Mouse (Mus musculus) NIH3T3 (cell line): ENCODE data around the gene Srgn.
"Not testable (repeated sequence)": the region's sequence is repeated elsewhere in the genome, so short reads cannot be mapped to it uniquely, and the experiment has no call there.

ENCODE experiments used
- DNase-seq: peaks from one replicate; pipeline ENCODE4 v3.0.0-alpha.2; 2012; ENCODE audit warnings: low read depth

Srgn gene

DNA sequence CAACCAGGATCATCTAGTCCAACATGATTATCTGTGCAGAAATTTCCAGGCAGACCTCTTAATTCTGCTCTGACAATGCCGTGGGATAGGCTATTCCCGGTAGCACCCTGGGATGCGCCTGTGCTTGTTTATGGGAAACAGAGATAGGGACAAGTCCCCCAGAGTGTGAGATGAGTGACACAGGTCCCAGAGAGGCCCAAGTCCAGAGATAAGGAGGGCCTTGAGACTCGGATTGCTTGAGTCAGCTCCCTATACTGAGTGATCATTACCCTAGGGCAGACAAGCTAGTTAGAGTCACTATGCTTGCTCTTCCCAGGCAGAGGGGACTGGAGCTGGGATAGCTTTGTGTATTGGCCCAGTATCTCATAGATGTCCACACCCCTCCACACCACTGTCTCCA, 5.5 kb downstream of the Srgn start:
- no peak for DNase-seq

DNA sequence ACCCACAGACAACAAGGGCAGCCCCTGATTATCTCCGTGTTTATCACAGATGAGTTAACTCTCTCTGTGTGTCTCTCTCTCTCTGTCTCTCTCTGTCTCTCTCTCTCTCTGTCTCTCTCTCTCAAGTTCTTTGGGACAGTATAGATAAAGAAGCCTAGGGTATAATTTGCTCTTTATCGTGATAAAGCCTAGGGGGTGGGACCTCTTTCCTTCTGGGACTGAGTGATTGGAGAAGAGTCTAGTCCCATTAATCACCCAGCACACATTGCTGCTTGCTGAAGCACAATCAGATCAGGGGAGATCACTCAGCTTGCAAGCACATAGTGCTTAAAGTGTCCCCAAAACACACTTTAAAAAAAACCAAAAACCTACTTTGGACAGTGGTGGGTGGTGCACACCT, 6.3 kb downstream of the Srgn start:
- no peak for DNase-seq

DNA sequence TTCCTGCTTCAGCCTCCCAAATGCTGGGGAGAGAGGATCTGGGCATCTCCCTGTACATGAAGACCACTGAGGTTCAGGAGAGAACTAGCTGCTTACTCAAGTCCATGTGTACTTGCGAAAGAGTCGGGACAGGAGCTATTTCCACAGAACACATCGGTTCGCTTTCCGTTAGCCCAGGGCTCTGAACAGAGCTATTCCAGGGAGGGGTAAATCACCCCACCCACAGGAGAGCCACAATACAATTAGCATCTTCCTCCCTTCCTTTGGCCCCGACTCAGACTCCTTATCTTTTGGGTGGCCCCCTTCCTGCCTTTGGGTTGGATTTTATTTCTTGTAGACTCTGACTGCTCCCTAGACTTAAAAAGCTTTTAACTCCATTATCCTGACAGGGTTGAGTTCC, 9.7 kb downstream of the Srgn start:
- no peak for DNase-seq

DNA sequence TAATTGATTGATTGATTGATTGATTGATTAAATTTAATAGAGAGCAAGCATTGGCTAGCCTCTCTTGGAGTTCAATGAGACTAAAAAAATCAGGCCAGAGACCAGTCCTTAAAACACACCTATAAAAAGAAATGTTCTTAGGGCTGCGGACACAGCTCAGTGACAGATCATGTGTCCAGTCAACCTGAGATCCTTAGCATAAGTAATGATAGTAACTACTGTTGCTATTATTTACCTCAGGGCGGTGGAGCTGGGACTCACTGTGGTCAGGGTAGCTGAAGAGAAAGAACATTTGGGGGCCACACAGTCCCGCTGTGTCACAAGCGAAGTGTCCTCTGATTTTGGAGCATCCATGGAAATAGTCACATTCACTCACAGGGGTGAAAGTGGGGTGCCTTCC, 14.4 kb downstream of the Srgn start:
- no peak for DNase-seq

DNA sequence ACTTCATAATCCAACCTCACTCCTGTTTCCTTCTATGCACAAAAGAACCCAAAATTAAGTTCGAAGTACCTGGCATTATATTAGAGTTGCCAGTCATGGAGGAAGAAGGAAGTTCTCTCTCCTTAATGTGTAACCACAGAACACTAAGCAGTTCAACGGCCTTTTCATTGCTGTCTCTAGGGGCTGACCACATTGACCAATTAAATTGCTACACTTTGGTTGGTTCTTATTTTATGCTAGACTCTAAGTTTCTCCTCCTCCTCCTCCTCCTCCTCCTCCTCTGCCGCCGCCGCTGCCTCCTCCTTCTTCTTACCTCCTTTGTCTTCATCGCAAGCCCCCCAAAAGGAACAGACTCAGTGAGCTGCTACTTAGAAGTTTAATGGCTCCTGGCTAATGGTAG, 15.7 kb downstream of the Srgn start:
- no peak for DNase-seq

DNA sequence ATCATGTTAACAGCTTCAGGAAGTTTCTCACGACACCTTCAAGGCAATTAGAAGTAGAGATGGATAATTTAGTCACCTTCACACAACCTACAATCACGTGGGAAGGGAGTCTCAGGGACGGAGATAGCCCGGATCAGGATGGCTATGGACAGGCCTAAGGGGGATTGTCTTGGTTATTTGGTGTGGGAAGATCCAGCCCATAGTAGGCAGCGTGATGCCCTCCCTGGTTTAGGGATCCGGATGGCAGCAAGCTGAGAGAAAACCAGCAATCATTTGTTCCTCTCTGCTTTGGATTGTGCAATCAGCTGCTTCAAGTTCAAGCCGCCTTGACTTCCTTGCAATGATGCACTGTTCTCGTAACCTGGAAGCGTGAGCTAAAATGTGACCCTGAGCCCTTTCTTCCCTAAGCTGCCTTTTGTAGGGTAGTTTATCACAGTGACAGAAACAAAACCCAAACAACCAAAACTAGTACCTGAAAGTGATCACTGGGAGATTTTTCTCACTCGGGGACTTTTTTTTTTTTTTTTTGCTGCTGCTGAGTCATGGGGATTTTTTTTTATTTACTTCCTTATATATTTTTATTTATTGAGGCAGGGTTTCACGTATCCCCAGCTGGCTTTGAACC, 18.1 kb downstream of the Srgn start:
- DNase-seq, result no peak

DNA sequence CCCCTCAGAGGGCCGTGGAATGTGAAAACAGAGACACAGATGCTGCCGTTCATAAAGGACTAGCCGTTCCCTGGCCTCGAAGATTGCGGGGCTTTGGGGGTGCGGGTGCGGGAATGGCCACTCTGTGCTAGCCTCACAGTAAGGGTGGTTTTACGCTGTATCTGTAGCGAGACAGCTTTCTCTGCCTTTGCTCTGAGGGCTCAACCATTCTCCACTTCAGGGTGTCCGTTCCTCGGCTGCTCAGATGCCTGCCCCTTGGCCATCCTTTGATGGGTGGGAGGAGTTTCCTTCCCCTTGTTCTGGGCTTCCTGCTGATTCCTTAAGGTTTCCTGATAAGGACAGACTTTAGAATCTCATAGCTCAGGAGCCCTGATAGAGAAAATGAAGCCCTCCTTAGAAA, 18.8 kb downstream of the Srgn start:
- DNase-seq, result no peak

DNA sequence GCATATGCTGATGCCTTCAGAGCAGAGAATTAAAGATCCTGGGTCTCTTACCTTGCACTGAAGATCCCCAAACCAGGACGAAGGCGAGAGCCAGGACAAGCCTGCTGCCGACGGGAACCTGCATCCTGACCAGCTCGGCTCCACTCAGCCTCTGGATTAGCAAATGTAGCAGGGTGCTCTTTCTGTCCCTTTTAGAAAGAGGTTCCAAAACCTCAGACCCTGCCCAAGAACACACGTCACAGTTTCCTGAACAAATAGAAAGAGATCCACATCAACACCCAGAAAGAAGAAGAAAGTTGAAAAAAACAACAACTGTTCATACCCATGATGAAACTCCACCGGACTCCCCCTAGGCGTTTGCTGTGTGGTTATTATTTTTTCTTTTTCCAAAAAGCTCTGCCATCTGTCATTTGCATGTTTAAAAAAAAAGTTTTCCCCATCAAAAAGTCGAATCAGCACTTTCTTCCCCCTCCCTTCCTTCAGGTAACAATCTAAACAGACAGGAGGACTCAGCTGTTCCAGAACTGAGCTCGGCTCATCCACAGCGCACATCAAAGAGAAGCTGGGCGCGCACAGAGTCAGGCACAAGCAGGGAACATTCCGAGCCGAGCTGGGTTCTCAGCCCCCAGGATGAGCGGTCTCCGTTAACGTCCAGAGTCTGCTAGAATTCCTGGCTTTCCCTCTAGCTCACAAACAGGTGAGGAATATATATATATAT, 19.5 kb downstream of the Srgn start:
- no peak for DNase-seq

DNA sequence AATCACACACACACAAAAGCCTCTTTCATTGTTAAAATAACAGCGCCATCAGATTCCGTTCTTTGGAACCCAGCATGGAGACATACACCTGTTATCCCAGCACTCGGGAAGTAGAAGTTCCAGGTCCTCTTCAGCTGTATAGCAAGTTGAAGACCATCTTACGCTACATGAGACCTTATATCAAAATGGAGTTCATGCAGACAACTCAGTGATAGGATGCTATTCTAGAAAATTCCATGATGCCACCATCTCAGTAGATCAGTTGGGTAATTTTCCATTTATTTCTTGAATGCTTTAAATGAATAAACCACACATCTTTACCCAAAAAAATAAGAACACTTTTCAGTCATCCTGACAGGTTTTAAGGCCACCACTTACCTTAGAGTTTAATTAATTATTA, 20.2 kb downstream of the Srgn start:
- no peak for DNase-seq

DNA sequence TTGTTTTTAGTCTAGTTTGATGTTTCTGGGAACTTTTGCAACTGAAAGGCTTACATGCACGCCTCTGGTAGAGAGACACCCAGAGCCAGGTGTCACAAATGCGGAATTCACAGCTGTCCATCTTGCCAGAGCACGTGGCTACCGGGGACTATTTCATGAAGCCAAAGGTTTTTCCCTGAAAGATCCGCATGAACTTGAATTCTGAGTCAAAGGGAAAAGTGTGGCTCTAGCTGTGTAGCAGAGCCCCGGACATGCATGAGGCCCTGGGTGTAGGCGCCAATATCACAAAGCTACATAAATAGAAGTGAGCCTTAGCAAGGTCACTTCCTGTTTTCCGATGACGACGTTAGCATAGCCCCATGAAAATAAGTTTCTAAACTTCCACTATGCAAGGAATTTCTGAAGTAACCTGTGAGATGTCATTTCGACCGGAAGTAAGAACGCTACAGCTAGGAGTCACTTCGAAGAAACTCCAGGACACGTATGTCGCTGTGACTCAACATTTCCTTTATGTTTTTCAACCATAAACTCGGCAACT, 21.2 kb downstream of the Srgn start:
- no peak for DNase-seq

DNA sequence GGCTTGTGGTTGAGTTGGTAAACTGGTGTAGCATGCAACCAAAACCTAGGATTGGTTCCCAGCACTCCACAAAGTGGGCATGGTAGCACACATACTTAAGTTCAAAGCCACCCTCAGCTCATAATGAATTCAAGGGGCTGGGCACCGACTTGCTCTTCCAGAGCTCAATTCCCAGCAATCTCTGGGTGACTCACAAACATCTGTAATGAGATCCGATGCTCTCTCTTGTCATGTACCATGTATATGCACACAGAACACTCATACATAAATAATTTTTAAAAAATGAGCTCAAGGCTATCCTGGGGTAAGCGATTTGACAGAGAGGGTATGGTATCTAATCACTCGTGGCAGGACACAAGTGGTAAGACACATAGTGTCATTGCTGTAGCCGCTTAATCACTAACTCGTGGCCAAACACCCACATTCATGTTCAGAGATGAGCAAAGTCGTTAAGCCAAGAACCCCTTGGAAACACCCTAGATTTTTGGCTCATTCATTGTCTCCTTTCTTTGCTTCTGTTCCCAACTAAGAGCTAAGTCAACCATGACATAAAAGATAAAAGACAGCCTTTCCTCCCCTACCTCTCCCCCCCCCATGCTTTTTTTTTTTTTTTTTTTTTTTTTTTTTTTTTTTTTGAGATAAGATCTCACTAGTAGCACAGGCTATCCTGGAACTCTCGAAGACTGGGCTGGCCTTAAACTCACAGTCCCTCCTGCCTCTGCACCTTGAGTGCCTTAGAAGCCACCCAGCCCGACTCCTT, 21.8 kb downstream of the Srgn start:
- DNase-seq, result no peak

DNA sequence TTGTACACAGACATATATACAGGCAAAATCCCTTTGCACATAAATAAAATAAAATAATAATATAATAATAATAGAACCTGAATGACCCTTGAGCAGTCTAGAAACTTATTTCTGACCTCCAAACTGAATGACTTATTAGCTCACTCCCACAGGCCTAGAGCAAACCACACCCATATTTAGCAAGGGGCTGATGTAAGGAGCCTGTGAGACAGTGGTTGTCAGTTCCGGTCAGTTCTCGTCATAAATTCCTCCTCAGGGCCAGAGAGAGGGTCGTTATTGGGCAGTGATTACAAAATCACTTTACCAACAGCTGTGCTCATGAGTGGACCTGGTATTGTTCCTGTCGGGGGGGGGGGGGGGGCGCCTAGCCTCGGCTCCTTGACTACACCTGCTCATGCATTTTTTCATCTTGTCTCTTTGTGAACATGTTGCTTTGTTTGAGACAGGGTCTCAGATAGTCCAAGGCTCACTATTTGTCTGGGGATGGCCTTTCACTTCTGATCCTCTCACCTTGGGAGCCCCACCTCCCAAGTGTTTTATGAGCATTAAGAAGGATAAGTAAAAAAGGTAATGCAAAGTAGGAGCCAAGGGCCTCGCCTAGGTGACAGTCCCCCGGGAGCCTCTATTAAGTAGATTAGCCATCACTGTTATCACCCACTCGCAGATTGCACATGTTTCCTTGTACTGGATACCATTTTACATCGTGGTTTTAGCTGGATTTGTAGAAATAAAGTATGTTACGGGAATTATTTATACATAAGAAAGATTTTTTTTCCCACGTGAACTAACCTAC, 23.2 kb downstream of the Srgn start:
- DNase-seq, result peak; percentile 20

DNA sequence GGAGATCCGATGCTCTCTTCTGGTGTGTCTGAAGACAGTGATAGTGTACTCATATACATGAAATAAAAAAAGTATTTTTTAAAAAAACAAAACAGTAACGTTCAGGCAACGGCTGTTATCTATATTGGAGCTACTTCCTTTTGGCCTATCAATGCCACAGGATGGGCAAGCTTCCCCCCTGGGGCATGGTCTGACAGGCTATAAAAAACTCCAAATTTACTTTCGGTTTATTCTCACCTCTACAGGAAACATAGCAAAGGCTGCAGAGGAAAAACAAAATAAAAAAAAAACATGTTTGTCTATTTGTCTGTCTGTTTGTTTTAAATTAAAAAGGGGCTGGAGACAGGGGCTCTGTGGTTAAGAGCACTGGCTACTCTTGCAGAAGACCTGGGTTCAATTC, 23.9 kb downstream of the Srgn start:
- DNase-seq, result no peak

DNA sequence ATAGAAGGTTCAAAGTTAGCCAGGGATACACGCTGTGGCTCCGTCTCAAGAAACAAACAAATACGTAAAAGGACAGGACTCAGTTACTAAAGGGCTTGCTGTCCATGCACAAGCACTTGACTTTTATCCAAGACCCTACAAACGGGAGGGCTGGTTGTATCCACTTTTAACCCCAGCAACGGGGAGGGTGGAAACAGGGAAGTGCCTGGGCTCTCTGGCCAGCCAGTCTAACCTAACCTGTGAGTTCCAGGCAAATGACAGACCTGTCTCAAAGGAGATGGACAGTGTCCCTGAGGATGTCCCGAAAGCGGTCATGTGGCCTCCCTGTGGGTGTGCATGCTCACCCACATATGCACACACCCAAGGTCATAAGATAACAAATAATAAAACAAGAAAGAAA, 25.3 kb downstream of the Srgn start:
- no peak for DNase-seq

DNA sequence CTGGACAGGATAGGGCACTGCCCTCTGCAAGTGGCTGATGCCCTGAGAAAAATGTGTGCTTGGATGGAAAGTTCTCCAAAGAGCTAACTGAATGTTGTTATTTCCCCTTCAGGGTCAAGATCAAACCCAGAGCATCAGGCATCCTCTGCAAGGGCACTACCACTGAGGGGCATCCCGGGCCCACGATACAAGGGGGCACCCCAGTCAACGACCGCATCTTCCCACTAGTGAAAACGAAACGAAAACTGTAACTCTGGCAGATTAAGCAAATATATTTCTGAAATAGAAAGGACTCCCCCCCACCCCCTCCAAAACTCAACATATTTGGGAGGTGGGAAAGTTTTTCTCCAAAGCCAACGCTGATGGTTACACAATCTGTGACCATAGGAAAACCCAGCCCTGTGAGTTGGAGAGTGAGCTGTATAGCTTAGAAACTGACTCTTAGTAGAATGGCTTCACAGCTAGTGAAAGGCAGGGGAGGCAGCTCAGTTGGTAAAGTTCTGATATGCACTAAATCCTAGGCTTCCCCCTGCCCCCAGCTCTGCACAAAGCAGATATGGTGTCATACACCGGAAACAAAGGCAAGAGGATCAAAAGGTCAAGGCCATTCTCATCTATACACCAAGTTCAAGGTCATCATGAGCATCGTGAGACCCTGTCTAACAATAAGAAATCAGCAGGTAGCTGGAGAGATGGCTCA, 26.2 kb downstream of the Srgn start:
- DNase-seq, result no peak

DNA sequence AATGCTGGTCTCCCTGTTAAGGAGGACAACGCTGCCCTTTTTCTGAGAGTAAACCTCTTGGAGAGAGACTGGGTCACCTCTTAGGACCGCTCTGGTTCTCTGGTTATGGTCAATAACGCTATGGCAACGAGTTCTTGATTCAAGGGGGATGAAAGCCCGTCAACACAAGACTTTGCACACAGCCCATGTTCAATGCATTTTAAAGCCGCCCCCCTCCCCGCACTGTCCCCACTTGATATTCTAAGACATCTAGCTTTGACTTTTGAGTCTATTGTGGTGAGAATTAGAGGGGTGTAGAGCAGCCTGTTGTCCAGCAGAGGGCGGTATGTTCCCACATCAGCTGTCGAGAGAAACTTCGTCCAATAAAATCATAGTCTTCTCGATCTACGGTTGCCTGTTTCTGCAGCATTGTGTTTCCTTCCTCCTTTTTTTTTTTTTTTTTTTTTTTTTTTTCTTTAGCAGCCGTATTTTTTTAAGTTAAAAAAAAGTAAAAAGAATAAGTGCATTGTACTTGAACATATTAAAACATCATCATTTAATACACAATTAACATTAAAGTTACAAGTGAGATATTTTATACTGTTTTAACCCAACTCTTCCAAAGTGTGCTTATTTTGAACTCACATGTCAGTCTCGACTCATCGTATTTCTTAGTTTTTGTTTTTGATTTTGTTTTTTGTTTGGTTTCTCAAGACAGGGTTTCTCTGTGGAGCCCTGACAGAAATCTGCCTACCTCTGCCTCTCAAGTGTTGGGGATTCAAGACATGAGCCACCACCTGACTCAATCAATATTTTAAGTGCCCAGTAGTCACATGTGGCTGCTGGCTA, 26.9 kb downstream of the Srgn start:
- DNase-seq, result peak; percentile 90

DNA sequence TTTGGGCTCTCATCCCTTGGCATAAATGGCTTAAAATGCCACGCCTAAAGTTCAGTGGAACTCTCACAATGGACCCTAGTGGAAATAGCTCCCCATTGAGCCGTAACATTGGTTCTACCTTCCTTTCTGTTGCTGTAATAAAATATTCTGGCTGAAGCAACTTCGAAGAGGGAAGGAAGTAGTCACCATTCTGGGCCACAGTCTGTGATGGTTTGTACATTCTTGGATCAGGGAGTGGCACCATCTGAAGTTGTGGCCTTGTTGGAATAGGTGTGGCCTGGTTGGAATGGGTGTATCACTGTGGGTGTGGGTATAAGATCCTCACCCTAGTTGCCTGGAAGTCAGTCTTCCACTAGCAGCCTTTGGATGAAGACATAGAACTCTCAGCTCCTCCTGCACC, 35.6 kb downstream of the Srgn start:
- DNase-seq, result not testable (repeated sequence)

DNA sequence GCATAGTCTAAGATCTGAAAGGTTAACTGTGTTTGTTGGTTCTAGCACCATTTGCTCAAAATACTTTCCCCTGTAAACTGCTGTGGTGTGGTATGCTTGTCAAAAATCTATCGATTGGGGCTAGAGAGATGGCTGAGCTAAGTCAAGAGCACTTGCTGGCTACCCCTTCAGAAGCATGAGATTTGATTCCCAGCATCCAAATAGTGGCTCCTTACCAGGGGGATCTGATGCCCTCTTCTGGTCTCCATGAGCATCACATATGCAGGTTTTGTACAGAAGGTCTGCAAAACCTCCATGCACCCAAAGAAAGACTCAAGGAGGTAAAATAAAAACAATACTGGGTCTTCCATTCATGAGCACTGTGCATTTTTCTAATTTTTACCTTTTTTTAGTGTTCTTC, 39.0 kb downstream of the Srgn start:
- DNase-seq, result peak; percentile 88

DNA sequence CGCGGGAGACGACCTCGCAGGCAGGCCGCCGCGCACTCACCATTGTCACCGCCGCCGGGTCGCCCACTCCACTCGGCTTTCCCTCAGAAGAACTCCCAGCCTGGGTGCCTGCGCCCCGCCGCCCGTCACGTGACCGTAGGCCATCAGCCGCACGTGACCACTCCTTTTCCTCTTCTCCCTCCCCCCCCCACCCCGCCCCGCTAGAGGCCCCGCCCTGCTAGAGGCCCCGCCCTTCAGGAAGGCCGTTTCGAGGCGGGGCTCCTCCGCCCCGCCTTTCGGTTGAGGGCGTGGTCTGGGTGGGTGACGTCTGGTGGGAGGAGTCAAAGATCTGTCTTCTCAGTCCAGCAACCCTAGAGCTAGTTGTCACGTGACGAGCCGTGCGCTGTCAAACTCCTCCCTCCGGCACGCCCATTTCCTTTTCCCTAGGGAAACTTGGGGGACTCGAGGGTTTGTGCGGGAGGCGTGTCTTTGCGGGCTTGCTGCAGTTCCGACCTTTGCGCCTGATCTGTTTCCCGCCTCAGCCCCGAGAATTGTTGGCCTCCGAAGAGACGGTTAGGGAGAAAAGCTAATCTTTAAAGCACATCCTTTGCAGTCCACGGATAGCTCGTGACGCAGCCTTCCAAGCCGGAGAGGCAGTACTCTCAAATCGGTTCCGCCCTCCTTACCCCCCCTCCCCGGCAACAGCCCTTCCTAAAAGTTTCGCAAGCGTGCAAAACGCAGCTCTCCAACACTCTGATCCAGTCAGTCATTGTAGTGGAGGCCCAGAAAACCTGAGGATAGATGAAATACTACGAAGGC, 40.4 kb downstream of the Srgn start, which contains the start of gene Vps26a:
Vps26a (minus strand) TSS at position 188 of the 798 bp plus-strand sequence.
- peak; percentile 99 for DNase-seq
